Mouse (Mus musculus) lung, adult 2 months (tissue): ENCODE data around the gene Snrk.

Experiments used
- CTCF ChIP-seq: fragments of 200-500 bp; IDR thresholded peaks from 2 replicates; pipeline ENCODE4 v1.5.1; 2011; ENCODE audit warnings: mild to moderate bottlenecking, low read length, control low read depth; ENCODE audit not compliant: insufficient read depth
- POLR2A ChIP-seq: fragments of 200-500 bp; IDR thresholded peaks from 2 replicates; pipeline ENCODE4 v1.6.1; 2011; ENCODE audit warnings: low read depth, mild to moderate bottlenecking, control low read depth, low read length, borderline replicate concordance; ENCODE audit errors: extremely low read depth

DNA sequence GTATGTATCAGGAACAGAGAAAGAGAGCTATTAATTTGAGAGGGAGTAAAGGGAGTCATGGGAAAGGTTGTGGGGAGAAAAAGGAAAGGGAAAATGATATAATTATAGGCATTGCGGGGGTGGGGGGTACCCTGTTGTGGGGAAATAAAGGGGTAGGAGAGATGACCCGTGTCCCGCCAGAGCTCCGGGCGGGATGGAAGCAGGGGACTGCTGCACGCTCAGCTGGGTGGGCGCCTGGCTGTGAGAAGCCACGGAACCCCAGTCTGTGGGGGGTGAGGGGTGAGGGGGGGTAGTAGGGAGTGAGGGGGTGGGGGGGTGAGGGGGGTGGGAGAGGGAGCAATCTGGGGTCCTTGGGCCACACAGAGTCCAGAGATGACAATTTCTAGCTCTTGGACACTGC lies 9.7 kb downstream of the Snrk start:
- no peak for TF ChIP-seq CTCF
- no peak for TF ChIP-seq POLR2A
